Mouse (Mus musculus): ENCODE measurements around the gene Daam1.

The Daam1 gene

GRCm38 (mm10) chr12:71975626-71976025 lies 144.7 kb downstream of the Daam1 start:
- DNase-seq: no peak

- no peak for DNase-seq
Observed at GRCm38 (mm10) chr12:71976361-71976960, 145.6 kb downstream of the Daam1 start.

GRCm38 (mm10) chr12:71977364-71977763 lies 146.5 kb downstream of the Daam1 start:
- DNase-seq: no peak

GRCm38 (mm10) chr12:71978513-71979352 lies 147.9 kb downstream of the Daam1 start:
- DNase-seq: peak; percentile 61

- no peak for DNase-seq
Observed at GRCm38 (mm10) chr12:71980166-71980565, 149.3 kb downstream of the Daam1 start.

- DNase-seq: no peak
Observed at GRCm38 (mm10) chr12:71980746-71981145, 149.9 kb downstream of the Daam1 start.

GRCm38 (mm10) chr12:71981250-71981649 lies 150.4 kb downstream of the Daam1 start:
- no peak for DNase-seq

GRCm38 (mm10) chr12:71981791-71982190 lies 150.9 kb downstream of the Daam1 start:
- no peak for DNase-seq

- no peak for DNase-seq
Observed at GRCm38 (mm10) chr12:71983102-71983715, 152.3 kb downstream of the Daam1 start.

- no peak for DNase-seq
Observed at GRCm38 (mm10) chr12:71987161-71987560, 156.3 kb downstream of the Daam1 start.

- no peak for DNase-seq
Observed at GRCm38 (mm10) chr12:71987885-71988284, 157.0 kb downstream of the Daam1 start.

GRCm38 (mm10) chr12:71989596-71989995 lies 158.7 kb downstream of the Daam1 start:
- no peak for DNase-seq

- no peak for DNase-seq
Observed at GRCm38 (mm10) chr12:71992599-71993210, 161.8 kb downstream of the Daam1 start.

- DNase-seq: no peak
Observed at GRCm38 (mm10) chr12:71995831-71996230, 165.0 kb downstream of the Daam1 start.

- DNase-seq: no peak
Observed at GRCm38 (mm10) chr12:71996920-71997319, 166.0 kb downstream of the Daam1 start.

- DNase-seq: no peak
Observed at GRCm38 (mm10) chr12:71997364-71997763, 166.5 kb downstream of the Daam1 start.

- DNase-seq: no peak
Observed at GRCm38 (mm10) chr12:71998653-71999052, 167.8 kb downstream of the Daam1 start.

- DNase-seq: no peak
Observed at GRCm38 (mm10) chr12:71999671-72000070, 168.8 kb downstream of the Daam1 start.

- no peak for DNase-seq
Observed at GRCm38 (mm10) chr12:72001811-72002210, 170.9 kb downstream of the Daam1 start.

- no peak for DNase-seq
Observed at GRCm38 (mm10) chr12:72005307-72005706, 174.4 kb downstream of the Daam1 start.

GRCm38 (mm10) chr12:72007656-72008055 lies 176.8 kb downstream of the Daam1 start:
- no peak for DNase-seq

- DNase-seq: no peak
Observed at GRCm38 (mm10) chr12:72009051-72009902, 178.4 kb downstream of the Daam1 start.
